Mouse (Mus musculus): Measurements from ENCODE around the gene Tanc2.

Tanc2 gene

DNA sequence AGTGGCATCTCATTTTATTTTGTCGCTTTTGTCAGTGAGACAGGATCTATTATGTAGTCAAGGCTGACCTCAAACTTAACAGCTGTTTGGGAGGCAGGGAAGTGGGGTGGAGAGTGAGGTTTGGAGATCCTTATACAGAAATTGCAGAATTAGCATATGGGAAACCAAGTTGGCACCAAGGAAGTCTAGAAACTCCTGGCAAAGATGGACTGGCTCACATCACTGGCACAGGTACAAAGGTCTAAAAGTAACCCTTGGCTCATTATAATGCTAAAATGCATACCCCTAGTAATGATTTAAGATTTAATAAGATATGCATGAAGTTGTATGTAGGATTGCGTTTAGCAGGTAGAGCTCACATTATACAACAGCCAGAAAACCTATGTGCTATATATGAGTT lies 58.2 kb downstream of the Tanc2 start:
- DNase-seq: no peak

DNA sequence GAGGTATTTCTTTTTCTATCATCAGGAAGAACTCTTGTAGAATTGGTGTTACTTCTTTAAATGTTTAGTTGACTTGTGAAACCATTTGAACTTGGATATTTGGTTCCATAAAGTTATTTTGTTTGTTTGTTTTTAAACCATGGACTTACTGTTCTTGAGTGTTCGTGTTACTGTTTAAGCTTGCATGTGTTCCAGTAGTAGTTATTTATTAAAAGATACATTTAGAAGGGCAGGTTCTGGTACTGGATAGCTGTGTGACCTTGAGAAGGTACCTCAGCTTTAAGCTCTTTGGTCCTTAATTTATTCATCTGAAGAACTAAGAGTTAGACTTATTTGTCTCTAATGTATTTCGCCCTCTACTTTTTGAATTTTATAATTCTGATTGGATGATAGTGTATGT lies 64.8 kb downstream of the Tanc2 start:
- DNase-seq: no peak

DNA sequence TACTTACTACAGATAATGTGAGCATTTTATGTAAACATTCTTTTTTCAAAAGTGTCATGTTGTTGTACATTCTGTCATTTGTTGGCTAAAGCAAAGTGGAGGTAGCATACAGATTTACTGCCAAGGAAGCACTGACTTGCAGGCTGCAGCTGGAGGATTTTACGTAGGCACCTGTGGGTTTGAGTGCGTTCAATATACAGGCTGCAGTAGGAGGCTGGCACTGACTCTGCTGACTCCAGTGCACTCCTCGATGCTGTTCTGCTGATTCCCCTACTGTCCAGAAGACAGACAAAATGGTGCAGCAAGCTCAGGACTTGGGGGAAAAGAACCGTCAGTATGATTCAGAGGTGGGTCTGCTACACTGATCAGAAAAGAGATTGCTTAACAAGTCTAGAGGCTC lies 65.5 kb downstream of the Tanc2 start:
- no peak for DNase-seq

DNA sequence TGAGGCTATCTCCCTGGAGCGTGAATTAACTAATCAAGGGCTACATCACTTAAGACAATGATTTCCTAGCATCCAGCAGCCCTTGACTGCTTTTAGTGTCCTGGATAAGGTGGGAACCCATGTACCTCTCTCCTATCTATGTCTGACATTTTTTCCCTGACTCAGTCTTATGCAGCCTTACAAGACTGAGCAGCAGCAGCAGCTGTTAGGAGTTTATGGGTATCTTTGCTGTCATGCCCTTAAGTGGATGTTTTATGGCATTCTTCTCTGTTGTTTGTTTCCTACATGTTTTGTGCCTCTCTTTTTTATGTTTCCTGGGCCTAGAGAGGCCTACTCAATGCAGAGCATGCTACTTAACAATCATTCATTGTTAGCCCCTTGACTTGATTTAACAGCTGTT lies 78.1 kb downstream of the Tanc2 start:
- DNase-seq: no peak

DNA sequence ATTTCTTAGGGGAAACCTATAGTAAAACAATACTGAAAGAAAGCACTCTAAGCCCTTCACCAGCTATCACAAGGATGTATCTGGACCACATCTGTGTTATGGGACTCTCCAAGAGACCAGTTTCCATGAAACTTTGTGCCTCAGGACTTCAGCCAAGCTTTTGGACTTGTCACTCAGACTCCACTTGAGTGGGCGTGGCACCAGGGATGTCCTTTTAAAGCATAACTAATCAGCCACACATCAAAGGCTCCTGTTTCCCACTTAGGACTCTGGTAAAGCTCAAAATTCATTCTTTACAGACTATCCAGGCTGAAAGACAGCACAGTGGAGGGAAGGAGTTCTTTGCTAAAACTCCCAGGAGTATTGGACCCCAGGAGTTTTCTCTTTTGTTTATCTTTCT lies 89.2 kb downstream of the Tanc2 start:
- no peak for DNase-seq

DNA sequence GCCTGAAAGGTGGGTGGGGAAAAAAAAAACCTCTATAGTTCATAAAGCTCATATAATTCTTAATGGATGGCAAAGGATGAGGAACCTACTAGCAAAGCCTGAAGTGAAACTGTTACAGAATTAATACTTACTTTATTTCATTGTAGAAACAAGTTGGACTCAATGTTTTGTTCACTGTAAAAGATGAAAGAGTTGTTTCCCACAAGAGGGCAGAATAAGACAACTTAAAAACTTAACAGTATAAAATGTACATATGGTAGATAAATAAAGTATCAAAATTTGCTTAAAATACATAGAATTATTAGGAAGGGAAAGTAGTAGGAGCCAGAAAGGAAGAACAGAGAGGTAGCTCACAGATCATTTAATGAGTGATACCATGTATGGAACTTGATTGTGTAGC lies 95.0 kb downstream of the Tanc2 start:
- no peak for DNase-seq

DNA sequence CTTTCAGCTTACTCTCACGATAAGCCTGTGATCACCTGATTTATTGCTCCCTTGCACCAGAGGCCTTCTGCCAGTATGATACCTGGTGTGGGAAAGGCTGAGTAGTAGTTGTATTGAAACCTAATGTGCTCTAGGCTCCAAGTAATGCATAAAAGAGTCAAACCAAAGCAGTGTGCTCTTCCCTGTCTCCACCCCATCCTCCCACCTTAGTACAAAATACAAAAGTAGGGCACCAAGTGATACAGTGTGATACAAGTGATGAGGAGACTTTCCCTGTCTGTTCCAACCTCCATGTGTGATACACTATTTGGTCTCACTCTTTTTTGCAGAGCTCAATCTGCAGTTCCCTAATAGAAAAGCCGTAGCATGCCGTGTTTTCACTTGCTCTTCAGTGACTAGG lies 110.7 kb downstream of the Tanc2 start:
- DNase-seq: no peak

DNA sequence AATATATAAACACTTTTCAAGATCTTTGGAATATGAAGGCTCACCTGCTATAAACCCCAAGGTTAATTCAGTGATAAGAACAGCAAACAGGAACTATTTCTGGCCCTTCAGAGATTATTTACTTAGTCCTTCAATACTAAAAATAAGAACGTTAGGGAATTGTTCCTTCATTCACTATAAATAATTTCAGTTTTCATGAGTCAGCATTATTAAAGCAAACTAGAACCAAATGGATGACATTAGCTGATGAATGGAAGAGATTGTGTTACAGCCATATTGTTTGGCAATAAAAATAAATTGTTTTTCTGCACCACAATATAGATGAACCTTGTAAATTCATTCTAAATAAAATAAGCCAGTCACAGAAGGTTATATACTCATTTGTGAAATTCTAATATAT lies 129.9 kb downstream of the Tanc2 start:
- no peak for DNase-seq

DNA sequence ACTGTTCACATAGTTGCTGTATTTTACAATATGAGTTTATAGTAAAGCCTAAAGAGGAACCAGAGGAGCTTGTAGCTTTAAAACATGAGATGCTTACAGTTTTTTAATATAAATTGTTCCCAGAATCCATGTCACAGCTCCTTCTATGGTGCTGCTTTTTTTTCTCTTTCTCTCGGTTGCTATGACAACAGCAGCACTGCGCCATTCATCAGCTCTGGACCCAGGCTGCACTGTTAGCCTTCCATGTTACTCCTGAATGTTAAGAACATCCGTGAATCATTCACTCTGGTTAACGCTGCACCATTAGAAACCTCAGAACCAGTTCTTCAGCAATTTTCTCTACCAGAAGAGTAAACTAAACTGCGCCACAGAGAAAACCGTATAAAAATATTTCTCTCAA lies 141.8 kb downstream of the Tanc2 start:
- DNase-seq: no peak

DNA sequence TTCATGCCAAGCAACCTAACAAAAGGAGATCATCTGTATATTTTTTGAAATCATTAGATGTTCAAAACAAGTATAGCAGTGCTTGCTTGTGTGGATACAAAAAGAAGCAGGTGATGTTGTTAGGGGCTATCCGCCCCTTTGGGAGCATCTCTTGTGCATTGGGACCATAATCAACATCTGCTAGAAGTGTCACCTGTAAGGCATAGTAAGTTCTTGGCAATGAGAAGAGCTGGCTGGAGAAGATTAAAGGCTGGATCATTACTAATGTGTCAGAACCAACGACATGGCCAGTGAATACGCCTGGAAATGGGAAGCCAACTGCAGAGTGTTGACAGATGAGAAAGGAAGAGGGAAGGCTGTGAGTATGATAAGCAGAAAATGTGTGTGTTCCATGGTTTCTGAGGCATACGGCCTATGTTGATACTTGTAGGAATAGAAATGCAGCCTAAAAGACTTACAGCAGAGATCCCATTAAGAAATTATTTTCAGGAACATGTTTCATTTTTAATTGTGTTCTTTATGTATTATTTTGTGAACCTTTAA lies 142.3 kb downstream of the Tanc2 start:
- DNase-seq: no peak

DNA sequence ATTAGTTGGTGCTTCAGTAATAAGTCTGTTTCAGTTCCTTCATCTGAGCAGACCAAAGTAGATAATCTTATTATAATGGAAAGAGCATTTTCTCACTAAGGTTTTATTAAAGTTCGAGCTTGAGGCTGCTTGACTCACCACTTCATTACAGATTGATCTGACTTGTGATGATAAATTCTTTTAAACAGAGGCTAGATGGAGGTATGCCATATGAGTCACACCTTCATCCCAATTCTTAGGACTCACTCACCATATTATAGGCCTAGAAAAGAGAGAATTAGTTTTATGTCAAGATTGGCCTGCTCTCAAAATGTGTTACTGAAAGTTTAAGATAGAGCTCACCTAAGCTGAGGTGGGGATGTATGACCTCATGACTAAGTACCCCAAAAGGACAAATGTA lies 153.4 kb downstream of the Tanc2 start:
- no peak for DNase-seq

DNA sequence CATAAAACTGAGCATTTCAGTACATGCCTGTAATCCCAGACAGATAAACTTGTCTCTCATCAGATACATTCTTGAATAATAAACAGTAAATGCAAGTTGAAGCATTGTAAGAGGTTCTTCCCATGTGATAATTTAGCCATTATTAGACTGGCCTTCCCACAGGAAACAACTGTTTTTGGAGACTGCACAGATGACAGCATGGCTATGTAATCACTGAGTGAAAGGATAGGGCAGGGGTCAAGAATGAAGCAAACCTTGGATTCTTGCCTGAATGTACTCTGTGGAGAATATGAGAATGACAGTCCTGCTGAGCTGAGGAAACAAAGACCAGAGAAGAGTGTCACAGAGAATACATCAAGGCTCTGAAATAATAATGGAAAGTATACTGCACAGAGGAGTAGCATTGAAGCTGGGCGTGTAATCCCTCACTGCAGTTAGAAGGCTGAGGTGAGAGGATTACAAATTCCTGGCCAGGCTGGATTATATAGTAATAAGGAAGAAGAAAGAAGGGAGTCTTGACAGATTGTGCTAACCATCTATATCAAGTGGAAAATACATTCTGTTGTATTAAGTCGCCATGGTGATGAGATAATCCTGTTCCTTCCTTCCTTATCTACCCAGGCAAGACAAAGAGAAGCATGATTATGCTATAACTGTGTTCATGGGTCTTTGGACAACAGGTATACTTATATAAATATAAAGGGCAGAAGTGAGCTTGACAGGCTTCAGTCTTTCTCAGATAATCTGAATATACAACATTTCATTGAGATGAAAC lies 159.7 kb downstream of the Tanc2 start:
- peak; percentile 40 for DNase-seq

DNA sequence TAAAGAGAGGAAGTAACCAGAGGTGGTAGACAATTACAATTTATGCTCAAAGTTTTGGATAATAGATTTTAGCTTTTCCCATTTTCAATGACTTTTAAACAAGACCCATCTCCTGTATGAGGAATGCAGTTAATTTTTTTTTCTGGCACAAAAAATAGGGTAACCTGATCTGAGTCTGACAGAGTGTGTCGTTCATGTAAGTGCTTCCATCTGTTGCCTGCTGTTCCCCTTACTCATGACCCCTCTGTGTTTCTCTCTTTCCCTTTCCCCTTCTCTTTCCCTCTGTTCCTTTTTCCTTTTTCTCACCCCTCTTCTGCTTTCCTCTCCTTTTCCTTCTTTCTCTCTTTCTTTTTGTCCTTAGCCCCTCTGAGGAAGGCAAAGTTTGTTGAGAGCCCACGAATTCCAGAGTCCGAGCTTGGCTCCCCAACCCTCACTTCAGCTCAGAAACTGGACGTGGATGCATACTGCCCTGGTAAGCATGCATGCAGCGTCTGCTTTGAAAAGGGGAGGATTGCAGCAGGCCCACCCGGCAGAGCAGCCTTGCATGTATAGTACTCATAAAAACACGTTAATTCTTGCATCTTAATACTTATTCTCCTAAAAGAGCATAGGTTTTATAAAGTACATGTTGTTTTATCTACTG lies 168.9 kb downstream of the Tanc2 start:
- no peak for DNase-seq

DNA sequence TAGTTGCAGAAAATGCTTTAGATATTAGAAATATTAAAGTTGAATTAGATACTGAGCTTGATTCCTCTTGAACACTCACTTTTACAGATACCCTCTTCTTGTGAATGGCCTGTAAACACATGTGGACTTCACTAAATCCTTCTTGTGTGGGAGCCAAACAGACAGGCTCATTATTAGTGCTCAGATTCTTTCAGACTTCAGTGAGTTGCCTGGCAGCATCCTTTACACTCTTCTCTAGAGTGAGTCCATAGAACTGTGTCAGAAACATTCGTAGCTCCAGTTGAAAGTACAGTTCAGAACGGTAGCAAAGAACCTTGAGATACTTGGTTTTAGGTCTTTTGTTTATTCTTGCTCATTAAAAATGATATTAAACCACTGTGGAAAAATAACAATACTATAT lies 169.6 kb downstream of the Tanc2 start:
- no peak for DNase-seq

DNA sequence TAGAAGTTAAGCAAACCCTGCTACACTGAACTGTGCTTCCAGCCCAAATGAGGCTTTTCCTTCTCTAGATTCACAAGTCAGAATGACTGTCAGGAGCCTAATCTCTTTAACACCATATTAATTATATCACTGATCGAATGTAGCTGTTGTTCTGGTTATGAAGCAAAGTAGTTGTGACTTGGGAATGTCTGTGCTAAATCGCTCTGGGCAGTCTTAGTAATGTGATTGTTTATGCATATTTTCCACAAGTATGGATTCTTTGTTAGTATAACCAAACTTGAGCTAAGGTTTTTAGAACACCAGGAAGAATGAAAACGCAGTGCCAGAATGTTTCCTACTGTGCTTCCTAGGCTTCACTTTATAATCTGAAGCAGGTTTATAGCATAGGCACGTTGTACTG lies 170.6 kb downstream of the Tanc2 start:
- no peak for DNase-seq

DNA sequence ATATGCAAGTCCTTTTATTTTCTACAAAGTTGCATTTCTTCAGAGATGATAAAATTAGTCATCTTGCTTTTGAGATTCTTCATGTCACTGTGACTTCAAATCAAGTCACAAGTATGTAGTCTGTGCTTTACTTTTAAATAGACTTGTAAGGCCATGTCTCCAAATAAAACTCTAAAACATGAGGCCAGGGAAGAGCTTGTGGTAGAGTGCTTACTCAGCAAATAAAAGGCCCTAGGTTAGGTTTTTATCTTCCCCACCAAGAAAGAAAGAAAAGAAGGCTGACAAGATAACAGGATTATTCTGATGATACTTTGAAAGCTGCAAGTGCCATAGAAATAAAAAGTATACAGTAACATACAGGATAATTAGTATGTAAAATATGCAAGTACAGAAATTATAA lies 188.0 kb downstream of the Tanc2 start:
- DNase-seq: no peak

DNA sequence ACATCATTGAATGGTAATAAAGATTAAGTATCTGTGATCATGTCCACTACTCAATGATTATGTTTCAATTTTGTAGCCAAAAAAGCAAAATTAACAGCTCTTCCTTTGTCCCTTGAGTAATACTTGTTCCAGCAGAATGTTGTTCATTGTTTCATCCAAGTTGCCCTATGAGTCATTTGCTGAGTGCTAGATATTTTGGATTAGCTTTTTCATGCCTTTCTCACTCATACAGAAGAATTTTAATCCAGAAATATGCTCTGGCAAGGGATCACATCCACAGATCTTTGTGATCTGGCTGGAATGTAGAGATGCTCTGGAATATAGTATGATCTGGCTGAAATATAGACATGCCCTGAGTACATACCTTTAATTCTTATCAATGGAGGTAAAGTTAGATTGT lies 202.7 kb downstream of the Tanc2 start:
- no peak for DNase-seq

DNA sequence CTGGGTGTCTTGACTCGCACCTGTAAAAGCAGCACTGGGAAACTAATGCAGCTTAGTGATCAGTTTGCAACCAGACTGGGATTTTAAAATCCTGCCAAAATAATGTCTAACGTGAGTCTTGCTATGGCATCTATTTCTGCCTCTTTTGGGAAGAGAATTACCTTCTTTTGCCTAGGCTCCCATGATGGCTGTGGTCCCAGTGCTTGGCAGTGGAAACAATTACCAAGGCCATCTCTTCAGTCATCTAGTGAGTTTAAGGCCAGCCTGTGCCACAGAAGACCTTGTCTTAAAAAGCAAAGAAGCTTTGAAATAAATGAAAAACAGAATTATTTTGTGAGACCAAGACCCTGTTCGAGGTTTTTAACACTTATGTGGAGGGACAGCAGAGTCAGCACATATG lies 213.9 kb downstream of the Tanc2 start:
- DNase-seq: no peak

DNA sequence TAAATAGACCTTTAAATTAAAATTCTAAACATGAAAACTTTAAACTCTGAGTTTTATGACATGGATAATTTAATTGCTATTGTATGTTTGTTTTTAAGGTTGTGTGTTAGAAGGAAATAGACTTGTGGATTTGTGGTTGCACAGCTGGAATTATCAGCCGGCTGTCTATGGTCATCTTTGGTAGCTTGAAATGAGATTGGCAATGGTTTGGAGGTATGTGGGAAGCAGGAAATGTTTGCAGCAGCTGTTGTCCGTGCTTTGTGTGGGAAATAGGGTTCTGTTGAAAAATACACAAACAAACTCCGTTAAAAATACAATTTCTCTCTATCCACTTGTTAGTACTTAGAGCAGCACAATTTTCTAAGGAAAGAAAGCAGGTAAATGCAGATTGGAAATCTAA lies 215.0 kb downstream of the Tanc2 start:
- no peak for DNase-seq

DNA sequence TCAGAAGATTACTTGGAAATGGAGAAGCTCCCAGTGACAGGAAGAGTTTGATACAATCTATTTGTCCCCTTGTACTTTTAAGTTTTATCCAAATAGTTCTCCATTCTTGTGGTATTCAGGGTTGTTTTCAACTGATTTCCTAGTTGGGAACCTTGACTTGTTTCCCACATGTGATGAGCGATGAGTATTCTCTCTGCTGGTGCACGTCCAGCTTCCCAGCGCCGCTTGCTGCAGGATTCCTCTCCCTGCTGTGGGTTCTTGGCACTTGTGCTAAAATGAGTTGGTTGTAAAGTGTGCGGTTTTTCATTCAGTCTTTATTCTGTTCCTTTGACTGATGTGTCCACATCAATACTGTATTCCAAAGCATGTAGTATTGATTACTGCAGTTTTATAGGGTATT lies 217.3 kb downstream of the Tanc2 start:
- no peak for DNase-seq

DNA sequence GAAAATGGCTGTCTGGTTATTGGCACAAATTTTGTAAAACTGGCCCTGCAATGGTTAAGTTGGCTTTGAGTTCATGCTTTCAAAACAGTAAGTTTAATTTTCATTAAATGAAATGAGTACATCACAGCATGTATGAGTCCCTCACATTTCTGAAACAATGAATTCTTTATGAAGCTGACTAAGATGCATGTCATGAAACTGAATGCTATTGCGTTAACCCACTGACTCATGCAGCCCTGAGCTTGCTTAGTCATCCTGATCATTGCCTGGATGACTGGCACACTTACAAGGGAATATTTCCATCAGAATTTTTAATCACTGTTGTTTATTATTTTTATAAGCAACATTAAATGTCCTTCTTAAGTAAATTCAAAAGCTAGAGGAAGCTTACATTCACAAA lies 233.5 kb downstream of the Tanc2 start:
- no peak for DNase-seq

DNA sequence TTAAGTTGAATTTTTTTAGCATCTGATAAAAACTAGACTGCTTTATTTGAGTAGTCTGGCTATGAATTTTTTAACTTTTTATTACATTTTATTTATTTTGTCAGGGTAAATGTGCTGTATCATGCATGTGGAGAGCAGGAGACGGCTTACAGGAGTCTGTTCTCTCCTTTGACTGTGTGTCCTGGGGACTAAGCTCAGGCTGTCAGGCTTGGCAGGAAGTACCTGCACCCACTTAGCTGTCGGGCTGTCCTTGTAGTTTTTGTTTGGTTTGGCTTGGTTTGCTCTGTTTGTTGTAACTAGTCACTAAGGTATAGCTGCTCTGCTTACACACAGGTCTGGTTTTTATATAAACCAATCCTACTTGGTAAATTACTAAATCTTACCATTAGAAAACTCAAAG lies 234.0 kb downstream of the Tanc2 start:
- no peak for DNase-seq

DNA sequence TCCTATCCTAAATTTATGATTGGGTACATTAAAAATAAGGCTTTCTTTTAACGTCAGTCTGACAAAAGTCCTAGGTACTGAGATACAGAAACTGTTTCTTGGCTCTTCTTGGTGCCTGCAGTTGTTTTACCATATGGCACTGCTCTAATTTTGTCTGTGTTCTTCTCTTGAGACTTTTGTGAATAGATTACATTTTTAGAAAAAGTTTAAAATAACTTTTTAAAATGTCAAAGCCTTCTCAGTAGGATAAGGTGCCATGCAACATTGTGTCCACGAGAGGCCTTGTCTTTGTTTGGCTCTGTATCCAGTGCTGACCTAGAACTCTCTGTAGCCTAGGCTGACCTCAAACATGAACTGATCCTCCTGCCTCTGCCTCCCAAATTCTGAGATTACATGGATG lies 238.4 kb downstream of the Tanc2 start:
- DNase-seq: no peak

DNA sequence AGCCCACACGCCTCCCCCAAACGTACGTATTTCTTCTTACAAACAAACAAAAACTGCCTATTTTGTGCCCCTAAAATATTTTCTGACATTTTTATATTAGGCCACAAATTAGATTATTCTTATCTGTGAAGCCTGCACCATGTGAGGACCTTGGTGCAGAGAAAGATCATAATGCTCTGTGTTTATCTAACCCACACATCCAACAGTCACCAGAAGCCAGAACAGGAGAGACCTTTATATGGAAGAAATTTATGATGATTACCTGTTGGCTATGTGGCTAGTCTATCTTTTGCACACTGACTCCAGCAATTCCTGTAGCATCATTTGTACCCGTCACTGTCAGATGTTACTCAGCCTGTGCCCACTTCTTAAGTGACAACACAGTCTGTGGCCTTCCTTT lies 245.4 kb downstream of the Tanc2 start:
- no peak for DNase-seq
